Mouse (Mus musculus): ENCODE measurements at regions not wholly inside any gene's neighbourhood (a gene's known extent, or its start where the extent isn't known, plus 50 kb on each side); places are given as distances from the start of the nearest gene placed in this dataset.

GRCm38 (mm10) chr2:179200495-179200894 lies 241.7 kb upstream of the Cdh4 start:
- TF ChIP-seq CTCF (IDR thresholded peaks at IDR 0.05; ENCODE audit: insufficient read depth, low read length) (no peak), POLR2A (IDR thresholded peaks at IDR 0.05; ENCODE audit: borderline replicate concordance, extremely low read depth, low read depth, low read length) (no peak)
